Comparison of ENCODE assay signal across 27 mouse cellular contexts in genomic region chr15:9690845-9691244, GRCm38 (mm10). TPM values are rescaled to one million over a fixed set of nuclear protein-coding genes. Genes with fewer than 3 reads are reported as not detected.
"Had no signal": no experiment of that assay in that cellular context is flagged by ENCODE, and none has a peak within 500 bp of the region (broad histone marks: within the 10 kb centered on the region; RNA-seq: fewer than 3 reads in every experiment).

No protein-coding gene starts in this region.

- H3K9ac ChIP-seq: embryonic facial prominence, embryonic 12.5 days; embryonic facial prominence, embryonic 13.5 days; embryonic facial prominence, embryonic 15.5 days; forebrain, embryonic 12.5 days; forebrain, embryonic 13.5 days; forebrain, embryonic 15.5 days; forebrain, postnatal 0 days had no signal

- H3K27ac ChIP-seq: embryonic facial prominence, embryonic 10.5 days; embryonic facial prominence, embryonic 12.5 days; embryonic facial prominence, embryonic 13.5 days; embryonic facial prominence, embryonic 15.5 days; forebrain, embryonic 10.5 days; forebrain, embryonic 12.5 days; forebrain, embryonic 13.5 days; forebrain, embryonic 15.5 days; gastrocnemius, adult 2 months; heart, adult 2 months; heart, embryonic 10.5 days had no signal

- H3K27me3 ChIP-seq: embryonic facial prominence, embryonic 12.5 days; embryonic facial prominence, embryonic 13.5 days; embryonic facial prominence, embryonic 15.5 days; forebrain, embryonic 12.5 days; forebrain, embryonic 13.5 days; forebrain, embryonic 15.5 days had no signal

- H3K4me2 ChIP-seq: embryonic facial prominence, embryonic 12.5 days; embryonic facial prominence, embryonic 13.5 days; embryonic facial prominence, embryonic 15.5 days; forebrain, embryonic 12.5 days; forebrain, embryonic 13.5 days; forebrain, embryonic 15.5 days had no signal

- H3K4me1 ChIP-seq: embryonic facial prominence, embryonic 10.5 days; embryonic facial prominence, embryonic 12.5 days; embryonic facial prominence, embryonic 13.5 days; embryonic facial prominence, embryonic 15.5 days; forebrain, embryonic 10.5 days; forebrain, embryonic 12.5 days; forebrain, embryonic 13.5 days; forebrain, embryonic 15.5 days; heart, embryonic 10.5 days had no signal

- DNase-seq: cerebellum, postnatal 10 days; cerebellum, postnatal 14 days; cerebellum, postnatal 25 days; cerebellum, postnatal 36 days; embryo, embryonic 11 days; forebrain, postnatal 0 days; gastrocnemius, adult 2 months; gastrocnemius, postnatal 10 days; gastrocnemius, postnatal 14 days; gastrocnemius, postnatal 25 days; gastrocnemius, postnatal 36 days; heart, adult 11 months; heart, adult 18-20 months; heart, adult 2 months had no signal

- H3K4me3 ChIP-seq: embryonic facial prominence, embryonic 10.5 days; embryonic facial prominence, embryonic 12.5 days; embryonic facial prominence, embryonic 13.5 days; embryonic facial prominence, embryonic 15.5 days; erythroblast, embryonic 14.5 days; forebrain, embryonic 10.5 days; forebrain, embryonic 12.5 days; forebrain, embryonic 13.5 days; forebrain, embryonic 15.5 days; gastrocnemius, adult 2 months; heart, adult 2 months; heart, embryonic 10.5 days had no signal

- H3K36me3 ChIP-seq: embryonic facial prominence, embryonic 10.5 days; embryonic facial prominence, embryonic 12.5 days; embryonic facial prominence, embryonic 13.5 days; embryonic facial prominence, embryonic 15.5 days; forebrain, embryonic 10.5 days; forebrain, embryonic 12.5 days; forebrain, embryonic 15.5 days; heart, embryonic 10.5 days had no signal

- ATAC-seq: forebrain, embryonic 13.5 days; forebrain, embryonic 14.5 days; forebrain, embryonic 15.5 days; forebrain, embryonic 16.5 days; forebrain, postnatal 0 days had no signal

- H3K9me3 ChIP-seq: embryonic facial prominence, embryonic 10.5 days; embryonic facial prominence, embryonic 12.5 days; embryonic facial prominence, embryonic 13.5 days; embryonic facial prominence, embryonic 15.5 days; forebrain, embryonic 10.5 days; forebrain, embryonic 12.5 days; forebrain, embryonic 13.5 days; forebrain, embryonic 15.5 days; heart, embryonic 10.5 days had no signal

RNA-seq across cellular contexts. Expression of gene Spef2, which starts 57.8 kb away (rescaled TPM):
- total RNA-seq: gastrocnemius, adult 8-10 months; gastrocnemius, postnatal 36 days had no signal
- polyA plus RNA-seq: erythroblast, embryonic 14.5 days had no signal
